Mouse (Mus musculus) urinary bladder, postnatal 4 days (tissue): Measurements from ENCODE around the gene Steap3.

Source experiments
- DNase-seq, 2 experiments: peaks; one replicate each; pipeline ENCODE4 v3.0.0; 2021 to 2022; ENCODE audit warnings: low spot score in 2 of 2

The Steap3 gene

GRCm38 (mm10) chr1:120198942-120199341 is 73.6 kb downstream of the Steap3 start:
- DNase-seq: no peak

GRCm38 (mm10) chr1:120198151-120198550 is 74.4 kb downstream of the Steap3 start:
- DNase-seq: no peak

- DNase-seq: peak; percentile 50 to 78
Measured at GRCm38 (mm10) chr1:120197189-120197588, 75.3 kb downstream of the Steap3 start.

DNA sequence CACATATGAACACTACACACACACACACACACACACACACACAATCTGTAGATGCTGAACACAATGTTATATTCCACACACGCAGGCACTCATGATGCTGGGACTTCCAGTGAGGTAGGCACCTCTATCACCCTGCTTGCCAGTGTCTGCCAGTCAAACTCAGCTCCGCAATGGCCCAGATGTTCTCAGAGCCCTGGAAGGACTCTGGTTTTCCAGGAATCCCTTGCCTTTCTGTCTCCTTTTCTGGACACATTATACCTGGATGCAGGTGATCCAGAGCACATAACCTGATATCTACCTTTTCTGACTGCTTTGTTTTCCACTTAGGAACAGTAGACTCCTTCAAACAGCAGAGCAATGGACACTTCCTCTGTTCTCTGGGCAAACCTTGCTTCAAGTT is 75.8 kb downstream of the Steap3 start:
- no peak for DNase-seq

DNA sequence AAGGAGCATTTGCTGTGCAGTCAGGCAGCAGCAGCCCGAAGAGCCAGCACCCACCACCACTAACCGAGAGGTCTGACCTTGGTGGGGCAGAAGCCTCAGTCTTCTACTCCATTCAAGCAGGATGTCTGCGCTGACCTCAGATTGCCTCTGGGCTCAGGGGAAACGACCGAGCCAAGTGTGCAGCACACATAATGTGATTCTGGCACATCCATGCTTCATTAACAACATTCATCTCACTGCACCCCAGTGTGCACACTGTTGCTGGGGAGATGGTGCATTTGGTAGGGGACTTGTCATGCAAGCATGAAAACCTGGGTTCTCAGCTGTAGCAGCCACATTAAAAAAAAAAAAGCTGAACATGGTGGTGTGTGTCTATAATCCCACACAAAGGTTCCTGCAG is 76.6 kb downstream of the Steap3 start:
- DNase-seq: no peak

DNA sequence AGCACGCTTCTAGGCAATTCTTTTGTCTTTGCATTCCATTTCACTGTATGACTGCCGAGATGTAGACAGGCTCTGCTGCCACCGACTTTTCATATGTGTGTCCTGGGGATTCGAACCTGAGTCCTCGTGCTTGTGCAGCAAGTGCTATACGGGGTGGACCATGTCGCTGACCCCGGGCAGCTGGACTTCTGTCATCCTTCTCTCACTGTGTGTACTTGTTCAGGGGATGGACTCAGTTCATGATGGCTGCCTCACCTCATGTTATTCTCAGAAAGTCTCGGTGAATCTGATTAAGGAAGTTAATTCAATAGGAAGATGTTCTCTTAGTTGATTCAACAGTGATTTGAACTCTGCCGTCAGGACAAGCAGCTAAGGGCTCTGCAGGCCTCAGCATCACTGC is 78.9 kb downstream of the Steap3 start:
- no peak for DNase-seq

- no peak for DNase-seq
Measured at GRCm38 (mm10) chr1:120192321-120192720, 80.2 kb downstream of the Steap3 start.

- no peak for DNase-seq
Measured at GRCm38 (mm10) chr1:120190946-120191345, 81.6 kb downstream of the Steap3 start.

- DNase-seq: no peak
Measured at GRCm38 (mm10) chr1:120190300-120190699, 82.2 kb downstream of the Steap3 start.

DNA sequence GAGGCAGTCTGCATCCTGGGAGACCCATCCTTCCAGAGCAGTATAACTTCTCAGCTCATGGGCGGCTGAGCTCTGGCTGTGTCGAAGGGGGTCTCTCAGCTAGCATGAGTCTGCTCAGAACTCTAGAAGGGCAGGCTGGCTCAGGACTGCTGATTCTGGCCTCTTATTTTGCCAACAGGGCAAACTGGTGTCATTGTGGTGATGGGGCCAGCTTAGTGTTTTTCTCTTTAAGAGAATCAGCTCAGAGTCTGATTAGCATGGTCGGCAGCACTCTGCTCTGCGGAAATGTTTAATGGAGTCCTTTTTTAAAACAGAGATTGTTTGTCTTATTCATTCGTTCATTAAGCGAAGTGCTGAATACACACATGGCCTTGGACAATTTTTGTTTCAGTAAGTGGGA is 83.3 kb downstream of the Steap3 start:
- no peak for DNase-seq

GRCm38 (mm10) chr1:120187059-120187458 is 85.4 kb downstream of the Steap3 start:
- DNase-seq: no peak

GRCm38 (mm10) chr1:120186655-120187054 is 85.8 kb downstream of the Steap3 start:
- DNase-seq: no peak

GRCm38 (mm10) chr1:120186204-120186603 is 86.3 kb downstream of the Steap3 start:
- no peak for DNase-seq

DNA sequence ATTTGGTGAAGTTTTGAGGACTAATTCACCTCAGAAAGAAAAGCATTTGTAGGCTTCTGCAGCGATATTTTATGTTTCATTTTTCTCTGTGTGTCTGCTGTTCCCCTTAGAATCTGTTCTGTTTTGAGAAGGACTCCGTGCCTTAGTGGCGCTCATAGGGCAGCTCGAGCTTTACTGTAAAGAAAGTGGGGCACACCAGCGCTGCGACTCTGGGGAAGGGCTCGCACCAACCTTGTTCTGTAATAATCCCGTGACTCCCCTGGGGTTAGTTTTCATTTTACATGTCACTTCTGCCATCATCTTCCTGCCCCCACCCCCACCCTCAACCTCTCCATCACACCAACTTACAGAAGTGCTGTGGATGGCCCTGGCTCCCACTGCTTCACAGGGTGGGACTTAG is 95.4 kb downstream of the Steap3 start:
- no peak for DNase-seq

GRCm38 (mm10) chr1:120176313-120176712 is 96.2 kb downstream of the Steap3 start:
- no peak for DNase-seq

GRCm38 (mm10) chr1:120174991-120175390 is 97.5 kb downstream of the Steap3 start:
- DNase-seq: no peak

DNA sequence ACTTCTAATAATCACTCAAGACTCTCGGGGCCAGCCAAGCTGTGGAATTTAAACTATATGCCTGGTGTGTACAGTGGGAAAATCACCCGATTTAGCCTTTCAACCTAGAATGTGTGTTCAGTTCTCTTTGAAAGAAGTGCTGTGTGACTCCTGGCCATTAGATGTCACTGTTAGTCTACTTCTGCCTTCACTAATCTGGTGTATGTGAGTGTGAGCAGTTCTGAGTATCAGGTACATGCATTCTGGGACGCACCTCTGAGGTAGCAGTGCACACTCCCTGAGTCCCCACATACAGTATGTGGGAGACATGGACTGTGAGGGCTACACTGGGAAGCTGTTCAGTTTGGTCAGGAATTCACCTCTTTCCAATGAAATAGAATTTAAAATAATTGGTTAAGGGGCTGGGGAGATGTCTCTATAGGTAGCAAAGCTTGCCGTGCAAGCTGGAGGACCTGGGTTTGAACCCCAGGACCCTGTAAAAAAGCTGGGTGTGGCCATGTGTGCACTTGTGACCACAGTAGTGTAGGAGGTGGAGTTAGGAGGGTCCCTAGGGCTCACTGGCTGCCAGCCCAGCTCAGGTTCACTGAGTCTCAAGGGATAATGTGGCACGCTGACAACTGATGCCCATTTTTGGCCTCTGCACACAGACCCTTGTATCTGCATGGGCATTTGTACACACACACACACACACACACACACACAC is 100.5 kb downstream of the Steap3 start:
- no peak for DNase-seq

DNA sequence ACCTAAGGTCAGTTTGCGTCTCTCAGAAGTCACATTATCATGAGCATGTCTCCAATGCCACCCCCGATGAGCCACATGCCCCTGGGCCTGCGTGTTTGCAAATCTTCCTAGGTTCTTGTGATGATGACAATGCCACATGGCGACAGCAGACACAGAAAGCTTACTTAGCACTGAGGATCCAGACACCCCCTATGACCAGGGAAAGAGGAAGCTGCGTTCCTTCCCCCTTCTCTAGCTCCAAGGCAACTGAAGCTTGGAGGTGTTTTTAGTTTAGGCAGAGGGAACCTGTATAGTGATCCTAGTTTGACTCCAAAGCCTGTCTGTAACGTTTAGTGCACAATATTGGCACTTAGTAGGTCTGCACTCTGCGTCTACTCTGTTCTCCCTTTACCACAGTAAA is 102.2 kb downstream of the Steap3 start:
- no peak for DNase-seq

GRCm38 (mm10) chr1:120168674-120169073 is 103.8 kb downstream of the Steap3 start:
- no peak for DNase-seq

- no peak for DNase-seq
Measured at GRCm38 (mm10) chr1:120168016-120168415, 104.5 kb downstream of the Steap3 start.

GRCm38 (mm10) chr1:120162616-120163015 is 109.9 kb downstream of the Steap3 start:
- no peak for DNase-seq

GRCm38 (mm10) chr1:120161502-120161901 is 111.0 kb downstream of the Steap3 start:
- DNase-seq: no peak

DNA sequence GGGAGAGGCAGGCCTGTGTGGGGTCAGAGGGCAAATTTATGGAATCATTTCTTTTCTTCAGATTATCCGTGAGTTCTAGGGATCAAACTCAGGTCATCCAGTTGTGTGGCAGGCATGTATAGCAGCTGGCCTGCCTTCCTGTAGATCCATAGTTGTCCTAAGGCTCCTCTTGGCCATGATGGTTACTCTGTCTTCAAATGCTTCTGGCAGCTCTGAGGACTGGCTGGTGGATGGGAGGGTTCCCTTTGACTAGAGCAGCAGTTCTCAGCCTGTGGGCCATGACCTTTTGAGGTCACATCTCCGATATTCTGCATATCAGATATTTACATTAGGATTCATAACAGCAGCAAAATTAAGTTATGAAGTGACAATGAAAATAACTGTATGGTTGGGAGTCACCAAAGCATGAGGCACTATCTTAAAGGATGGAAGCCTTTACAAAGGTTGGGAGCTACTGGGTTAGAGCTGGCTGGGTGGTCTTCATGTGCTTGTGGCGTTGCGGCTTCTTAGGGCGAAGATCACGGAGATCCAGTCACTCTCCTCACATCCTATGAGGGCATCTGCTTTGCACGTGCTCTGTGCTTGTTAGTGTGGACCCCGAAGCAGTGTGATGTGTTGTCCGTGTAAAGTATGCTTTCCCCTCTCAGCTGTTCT is 113.9 kb downstream of the Steap3 start:
- no peak for DNase-seq

- DNase-seq: no peak
Measured at GRCm38 (mm10) chr1:120155325-120155724, 117.2 kb downstream of the Steap3 start.
